Mouse (Mus musculus): ENCODE measurements around the gene Hist2h2be. TPM values are rescaled to one million over a fixed set of nuclear protein-coding genes. Genes with fewer than 3 reads are reported as not detected.
"Not testable (repeated sequence)": the region's sequence is repeated elsewhere in the genome, so short reads cannot be mapped to it uniquely, and the experiment has no call there.

Gene Hist2h2be
- 4.8 and 5.9 TPM in 2 replicates for polyA plus RNA-seq (2014; fragmentation: Nextera tagmentation; extraction: Ambion mirVana)

DNA sequence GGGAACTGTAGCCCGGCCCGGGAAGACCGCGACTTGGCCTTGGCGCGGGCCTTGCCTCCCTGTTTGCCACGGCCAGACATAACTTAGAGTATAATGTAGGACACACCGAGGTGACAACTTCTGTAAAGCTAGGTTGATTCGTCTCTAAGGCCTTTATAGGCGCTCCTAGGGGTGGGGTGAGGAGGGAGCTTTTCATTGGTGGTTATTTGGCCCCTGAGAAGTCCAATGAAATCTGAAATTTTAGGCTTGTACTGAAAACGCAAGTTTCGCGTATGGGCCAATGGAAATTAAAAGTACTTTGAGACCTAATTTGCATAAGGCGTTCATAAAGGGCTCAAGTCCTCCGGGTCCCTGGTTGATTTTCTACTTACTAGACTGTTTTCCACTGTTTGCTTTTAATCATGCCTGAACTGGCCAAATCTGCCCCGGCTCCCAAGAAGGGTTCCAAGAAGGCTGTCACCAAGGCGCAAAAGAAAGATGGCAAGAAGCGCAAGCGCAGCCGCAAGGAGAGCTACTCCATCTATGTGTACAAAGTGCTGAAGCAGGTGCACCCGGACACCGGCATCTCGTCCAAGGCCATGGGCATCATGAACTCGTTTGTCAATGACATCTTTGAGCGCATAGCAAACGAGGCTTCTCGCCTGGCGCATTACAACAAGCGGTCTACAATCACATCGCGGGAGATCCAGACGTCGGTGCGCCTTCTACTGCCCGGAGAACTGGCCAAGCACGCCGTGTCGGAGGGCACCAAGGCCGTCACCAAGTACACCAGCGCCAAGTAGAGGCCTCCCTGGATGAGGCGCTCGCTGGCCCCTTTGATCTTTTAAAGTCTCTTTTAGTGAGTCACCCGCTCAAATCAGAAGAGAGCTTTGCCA is at the start of gene Hist2h2be, which contains the start of gene Hist2h2ac:
TSS of gene Hist2h2be (plus strand) at position 355 of the 875 bp plus-strand sequence.
TSS of gene Hist2h2ac (minus strand) at position 116 of the 875 bp plus-strand sequence.
- ATAC-seq (ENCODE audit: low FRiP score, low TSS enrichment) = peak; percentile 75
- Histone ChIP-seq H3K9me3 (ENCODE audit: control insufficient read depth, low read length) (no peaks in the 10 kb centered on the region), H3K27me3 (ENCODE audit: control insufficient read depth, insufficient read depth, low read length) (no peaks in the 10 kb centered on the region), H3K36me3 (ENCODE audit: control insufficient read depth, insufficient read depth, low read length) (no peaks in the 10 kb centered on the region), H3K9ac (replicated peaks; ENCODE audit: low read length) (peak within 1 kb of the TSS; percentile 61), H3K27ac (replicated peaks; ENCODE audit: low read depth, low read length) (peak within 1 kb of the TSS; percentile 94), H3K4me3 (replicated peaks; ENCODE audit: low read depth, low read length) (peak within 1 kb of the TSS; percentile 53), H3K4me1 (ENCODE audit: control insufficient read depth, insufficient read depth, low read length) (peaks cover 22% of the 10 kb centered on the region), H3K4me2 (ENCODE audit: low read length) (peak within 1 kb of the TSS; percentile 60)
- under 1% methylated on average over 43 of the region's 43 CpGs for WGBS
- DNase-seq = peak; percentile 82

DNA sequence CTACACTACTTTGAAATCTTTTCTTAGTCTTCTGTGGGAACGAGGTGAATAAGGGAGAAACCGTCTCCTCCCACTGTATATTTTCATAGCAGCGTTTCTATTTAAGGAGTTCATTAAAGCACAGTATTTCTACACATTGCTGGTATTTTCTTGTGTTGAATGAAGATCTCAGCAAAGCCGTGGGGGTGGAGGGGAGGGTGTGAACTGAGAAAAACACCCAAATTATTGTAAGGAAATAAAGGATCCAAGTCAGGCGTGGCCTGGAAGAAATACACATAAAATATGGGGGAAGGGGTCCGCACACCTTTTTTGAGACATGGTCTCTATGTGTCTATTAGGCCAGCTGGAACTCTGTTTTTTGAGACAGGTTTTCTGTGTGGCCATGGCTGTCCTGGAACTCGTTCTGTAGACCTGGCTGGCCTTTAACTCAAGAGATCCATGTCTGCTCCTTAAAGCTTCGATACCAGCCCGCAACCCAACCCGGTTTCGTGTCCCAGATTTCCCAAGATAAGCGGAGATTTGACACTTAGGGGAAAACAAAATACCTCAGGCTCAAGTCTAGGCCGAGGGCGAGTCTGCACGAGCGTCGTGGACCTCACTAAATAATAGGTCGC is 49.2 kb upstream of the Hist2h2be start:
- Histone ChIP-seq H3K9me3 (ENCODE audit: control insufficient read depth, low read length) (no peaks in the 10 kb centered on the region), H3K27ac (replicated peaks; ENCODE audit: low read depth, low read length) (peak overlapping the region; percentile 96), H3K4me1 (ENCODE audit: control insufficient read depth, insufficient read depth, low read length) (peaks cover 21% of the 10 kb centered on the region), H3K4me3 (replicated peaks; ENCODE audit: low read depth, low read length) (peak overlapping the region; percentile 92), H3K4me2 (ENCODE audit: low read length) (peak overlapping the region; percentile 94), H3K9ac (replicated peaks; ENCODE audit: low read length) (peak overlapping the region; percentile 76), H3K36me3 (ENCODE audit: control insufficient read depth, insufficient read depth, low read length) (peaks cover 28% of the 10 kb centered on the region), H3K27me3 (ENCODE audit: control insufficient read depth, insufficient read depth, low read length) (no peaks in the 10 kb centered on the region)
- ATAC-seq (ENCODE audit: low FRiP score, low TSS enrichment) (0 out of 2 replicates have a peak, but pooled peaks have one; percentile 5), DNase-seq (no peak)
- 22% methylated on average over 18 of the region's 18 CpGs for WGBS

DNA sequence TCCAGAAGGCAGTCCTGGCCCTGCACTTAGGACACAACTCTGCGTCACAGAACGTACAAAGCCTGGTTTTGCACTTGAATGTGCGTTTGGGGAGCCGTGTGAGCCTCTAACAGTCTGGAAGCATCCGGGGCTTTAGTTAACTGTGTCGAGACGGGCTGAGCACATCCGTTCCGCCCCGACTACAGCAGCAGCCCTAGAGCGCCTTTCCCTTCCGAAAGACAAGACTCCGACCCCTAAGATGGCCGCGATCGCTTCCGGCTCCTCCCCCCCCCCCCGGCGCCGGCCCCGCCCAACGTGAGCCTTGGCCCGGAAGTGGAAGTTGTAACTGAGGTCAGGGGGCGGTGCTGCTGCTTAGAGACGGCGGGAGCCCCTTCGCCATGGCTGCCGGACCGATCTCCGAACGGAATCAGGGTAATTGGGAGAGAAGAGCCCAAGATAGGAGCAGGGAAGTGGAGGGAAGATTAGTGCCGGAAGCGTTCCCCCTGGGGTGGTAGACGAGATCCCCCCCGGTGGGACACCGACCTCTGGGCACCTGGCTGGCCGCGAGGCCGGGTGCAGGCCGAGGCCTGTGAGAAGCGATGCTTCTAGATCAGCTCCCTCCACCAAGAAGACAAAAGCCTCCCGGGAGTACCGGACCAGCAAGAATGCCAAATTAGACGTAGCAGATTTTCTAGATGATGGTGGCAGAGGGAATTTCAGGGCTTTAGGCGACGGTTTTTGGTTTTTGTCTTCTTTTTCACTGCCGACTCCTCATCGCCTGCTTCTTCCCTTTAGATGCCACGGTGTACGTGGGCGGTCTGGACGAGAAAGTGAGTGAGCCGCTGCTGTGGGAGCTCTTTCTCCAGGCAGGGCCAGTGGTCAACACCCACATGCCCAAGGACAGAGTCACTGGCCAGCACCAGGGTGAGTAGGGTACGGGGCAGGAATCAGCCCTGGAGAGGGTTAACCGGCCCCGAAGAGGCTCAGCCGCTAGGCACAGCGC is 48.4 kb upstream of the Hist2h2be start, which contains the start of gene Sf3b4:
TSS of gene Sf3b4 (plus strand) at position 136 of the 982 bp plus-strand sequence.
- DNase-seq = peak; percentile 96
- Histone ChIP-seq H3K27ac (replicated peaks; ENCODE audit: low read depth, low read length) (peak within 1 kb of the TSS; percentile 96), H3K4me3 (replicated peaks; ENCODE audit: low read depth, low read length) (peak within 1 kb of the TSS; percentile 92), H3K4me1 (ENCODE audit: control insufficient read depth, insufficient read depth, low read length) (peaks cover 21% of the 10 kb centered on the region), H3K9me3 (ENCODE audit: control insufficient read depth, low read length) (no peaks in the 10 kb centered on the region), H3K27me3 (ENCODE audit: control insufficient read depth, insufficient read depth, low read length) (no peaks in the 10 kb centered on the region), H3K36me3 (ENCODE audit: control insufficient read depth, insufficient read depth, low read length) (peaks cover 34% of the 10 kb centered on the region), H3K4me2 (ENCODE audit: low read length) (peak within 1 kb of the TSS; percentile 94), H3K9ac (replicated peaks; ENCODE audit: low read length) (peak within 1 kb of the TSS; percentile 76)
- ATAC-seq (ENCODE audit: low FRiP score, low TSS enrichment) = peak; percentile 93
- under 1% methylated on average over 58 of the region's 58 CpGs for WGBS

DNA sequence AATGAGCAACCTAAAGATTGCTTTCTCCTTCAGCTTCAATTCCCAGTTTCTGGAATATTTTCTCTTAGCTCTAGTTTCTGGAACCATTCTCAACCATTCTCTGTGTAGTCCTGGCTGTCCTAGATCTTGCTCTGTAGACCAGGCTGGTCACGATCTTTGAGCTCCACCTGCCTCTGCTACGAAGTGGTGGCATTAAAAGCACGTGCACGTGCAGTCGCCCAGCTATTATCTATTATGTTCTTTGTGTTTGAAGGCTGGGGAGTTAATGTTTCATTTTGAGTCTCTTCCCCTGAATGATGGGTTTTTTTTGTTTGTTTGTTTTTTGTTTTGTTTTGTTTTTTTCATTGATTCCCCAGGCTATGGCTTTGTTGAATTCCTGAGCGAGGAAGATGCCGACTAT is 47.7 kb upstream of the Hist2h2be start:
- Histone ChIP-seq H3K4me3 (replicated peaks; ENCODE audit: low read depth, low read length) (peak overlapping the region; percentile 92), H3K36me3 (ENCODE audit: control insufficient read depth, insufficient read depth, low read length) (peaks cover 41% of the 10 kb centered on the region), H3K9ac (replicated peaks; ENCODE audit: low read length) (peak overlapping the region; percentile 76), H3K27ac (replicated peaks; ENCODE audit: low read depth, low read length) (no peak overlapping the region), H3K27me3 (ENCODE audit: control insufficient read depth, insufficient read depth, low read length) (no peaks in the 10 kb centered on the region), H3K4me1 (ENCODE audit: control insufficient read depth, insufficient read depth, low read length) (peaks cover 21% of the 10 kb centered on the region), H3K9me3 (ENCODE audit: control insufficient read depth, low read length) (no peaks in the 10 kb centered on the region), H3K4me2 (ENCODE audit: low read length) (peak overlapping the region; percentile 94)
- ATAC-seq (ENCODE audit: low FRiP score, low TSS enrichment) = no peak
- 38% methylated on average over 7 of the region's 7 CpGs for WGBS
- no peak for DNase-seq

DNA sequence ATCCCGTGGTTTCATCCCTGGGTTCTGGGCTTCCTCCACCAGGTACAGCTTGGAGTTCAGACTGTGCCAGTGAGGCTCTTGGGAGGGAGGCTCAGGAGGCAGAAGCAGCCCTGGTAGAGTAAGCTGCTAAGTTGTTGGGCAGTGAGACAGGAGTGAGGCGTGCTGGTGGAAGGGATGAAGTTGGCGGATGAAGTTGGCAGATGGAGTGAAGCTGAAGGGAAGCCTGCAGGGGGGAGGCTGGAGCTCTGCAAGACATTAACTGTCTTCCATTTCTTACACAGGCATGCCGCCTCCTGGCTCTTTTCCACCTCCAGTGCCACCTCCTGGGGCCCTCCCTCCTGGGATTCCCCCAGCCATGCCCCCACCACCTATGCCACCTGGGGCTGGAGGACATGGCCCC is 46.9 kb upstream of the Hist2h2be start:
- H3K9me3 ChIP-seq (ENCODE audit: control insufficient read depth, low read length); H3K27ac ChIP-seq (replicated peaks; ENCODE audit: low read depth, low read length); H3K27me3 ChIP-seq (ENCODE audit: control insufficient read depth, insufficient read depth, low read length); H3K4me2 ChIP-seq (ENCODE audit: low read length); ATAC-seq (ENCODE audit: low FRiP score, low TSS enrichment); H3K9ac ChIP-seq (replicated peaks; ENCODE audit: low read length); DNase-seq; H3K4me3 ChIP-seq (replicated peaks; ENCODE audit: low read depth, low read length): not testable (repeated sequence)
- Histone ChIP-seq H3K36me3 (ENCODE audit: control insufficient read depth, insufficient read depth, low read length) (peaks cover 47% of the 10 kb centered on the region), H3K4me1 (ENCODE audit: control insufficient read depth, insufficient read depth, low read length) (peaks cover 21% of the 10 kb centered on the region)
- WGBS = 89% methylated on average over 4 of the region's 4 CpGs

DNA sequence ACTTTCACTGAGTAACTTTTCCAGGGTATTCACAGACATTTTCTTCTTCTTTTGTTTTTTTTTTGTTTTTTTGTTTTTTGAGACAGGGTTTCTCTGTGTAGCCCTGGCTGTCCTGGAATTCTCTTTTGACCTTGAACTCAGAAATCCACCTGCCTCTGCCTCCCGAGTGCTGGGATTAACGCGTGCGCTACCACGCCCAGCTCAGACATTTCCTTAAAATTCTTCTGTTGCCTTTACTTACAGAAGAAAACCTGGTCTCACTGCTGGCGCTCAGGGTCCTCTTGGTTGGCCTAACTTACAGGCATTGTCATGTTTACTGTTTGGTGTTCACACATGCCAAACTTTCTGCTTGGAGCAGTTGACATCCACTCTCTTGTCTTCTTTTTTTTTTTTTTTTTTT is 45.7 kb upstream of the Hist2h2be start:
- peaks cover 23% of the 10 kb centered on the region for H3K4me1 ChIP-seq (ENCODE audit: control insufficient read depth, insufficient read depth, low read length)
- no peak overlapping the region for H3K4me2 ChIP-seq (ENCODE audit: low read length)
- H3K36me3 ChIP-seq (ENCODE audit: control insufficient read depth, insufficient read depth, low read length) = peaks cover 49% of the 10 kb centered on the region
- H3K27me3 ChIP-seq (ENCODE audit: control insufficient read depth, insufficient read depth, low read length) = no peaks in the 10 kb centered on the region
- ATAC-seq (ENCODE audit: low FRiP score, low TSS enrichment) (no peak), DNase-seq (no peak)
- H3K9ac ChIP-seq (replicated peaks; ENCODE audit: low read length) = no peak overlapping the region
- whole genome bisulfite sequencing = 94% methylated on average over 6 of the region's 6 CpGs
- no peak overlapping the region for H3K27ac ChIP-seq (replicated peaks; ENCODE audit: low read depth, low read length)
- H3K9me3 ChIP-seq (ENCODE audit: control insufficient read depth, low read length) = no peaks in the 10 kb centered on the region
- H3K4me3 ChIP-seq (replicated peaks; ENCODE audit: low read depth, low read length) = no peak overlapping the region

DNA sequence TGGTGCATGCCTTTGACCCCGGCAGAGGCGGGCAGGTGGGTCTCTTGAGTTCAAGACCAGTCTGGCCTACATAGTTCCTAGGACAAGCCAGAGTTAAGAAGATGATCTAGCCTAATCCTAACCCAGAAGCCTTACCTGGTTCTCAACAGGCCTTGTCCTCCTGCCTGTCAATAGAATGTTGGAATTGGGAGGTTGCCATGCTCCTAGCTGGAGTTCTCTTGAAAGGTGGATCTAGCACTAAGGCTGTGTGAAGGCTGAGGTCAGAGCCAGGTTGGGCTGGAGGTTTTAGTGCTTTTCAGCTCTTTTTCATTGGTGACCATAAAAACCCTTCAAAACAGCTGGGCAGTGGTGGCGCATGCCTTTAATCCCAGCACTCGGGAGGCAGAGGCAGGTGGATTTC is 42.5 kb upstream of the Hist2h2be start:
- Histone ChIP-seq H3K4me2 (ENCODE audit: low read length) (no peak overlapping the region), H3K4me1 (ENCODE audit: control insufficient read depth, insufficient read depth, low read length) (peaks cover 22% of the 10 kb centered on the region), H3K27me3 (ENCODE audit: control insufficient read depth, insufficient read depth, low read length) (no peaks in the 10 kb centered on the region), H3K4me3 (replicated peaks; ENCODE audit: low read depth, low read length) (no peak overlapping the region), H3K36me3 (ENCODE audit: control insufficient read depth, insufficient read depth, low read length) (peaks cover 49% of the 10 kb centered on the region), H3K27ac (replicated peaks; ENCODE audit: low read depth, low read length) (no peak overlapping the region), H3K9ac (replicated peaks; ENCODE audit: low read length) (no peak overlapping the region), H3K9me3 (ENCODE audit: control insufficient read depth, low read length) (no peaks in the 10 kb centered on the region)
- 94% methylated on average over 4 of the region's 4 CpGs for WGBS
- ATAC-seq (ENCODE audit: low FRiP score, low TSS enrichment) = no peak
- no peak for DNase-seq

DNA sequence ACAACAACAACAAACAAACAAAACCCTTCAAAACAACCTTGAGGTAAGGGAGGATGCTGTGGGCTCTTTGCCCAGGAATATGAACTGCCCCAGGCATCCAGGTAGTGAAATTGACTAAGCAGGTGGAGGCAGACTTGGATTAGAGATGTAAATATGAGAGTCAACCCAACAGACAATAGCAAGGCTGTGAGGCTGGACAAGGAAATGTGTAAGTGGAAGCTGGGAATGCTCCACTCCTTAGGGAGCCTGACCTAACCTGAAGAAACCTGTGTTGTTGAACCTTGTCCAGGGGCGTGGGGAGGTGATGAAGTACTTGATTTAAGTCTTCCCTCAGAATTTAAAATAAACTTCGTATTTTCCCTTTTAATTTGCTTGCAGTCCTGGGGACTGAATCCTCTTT is 42.0 kb upstream of the Hist2h2be start:
- Histone ChIP-seq H3K4me2 (ENCODE audit: low read length) (no peak overlapping the region), H3K9ac (replicated peaks; ENCODE audit: low read length) (no peak overlapping the region), H3K27ac (replicated peaks; ENCODE audit: low read depth, low read length) (no peak overlapping the region), H3K36me3 (ENCODE audit: control insufficient read depth, insufficient read depth, low read length) (peaks cover 48% of the 10 kb centered on the region), H3K27me3 (ENCODE audit: control insufficient read depth, insufficient read depth, low read length) (no peaks in the 10 kb centered on the region), H3K9me3 (ENCODE audit: control insufficient read depth, low read length) (no peaks in the 10 kb centered on the region), H3K4me1 (ENCODE audit: control insufficient read depth, insufficient read depth, low read length) (peaks cover 25% of the 10 kb centered on the region), H3K4me3 (replicated peaks; ENCODE audit: low read depth, low read length) (no peak overlapping the region)
- DNase-seq (no peak), ATAC-seq (ENCODE audit: low FRiP score, low TSS enrichment) (no peak)
- WGBS = 86% methylated on average over 2 of the region's 2 CpGs

All from midbrain, embryonic 14.5 days (tissue).